Mouse (Mus musculus): ENCODE measurements around the gene Mcf2.

- TF ChIP-seq CTCF (IDR thresholded peaks at IDR 0.05) (no peak), EP300 (IDR thresholded peaks at IDR 0.05) (no peak)
These were observed 103.5 kb downstream of the Mcf2 start for GRCm38 (mm10) chrX:60075359-60075758.
